Mouse (Mus musculus): ENCODE data around the gene Gm20671. TPM values are rescaled to one million over a fixed set of nuclear protein-coding genes. Genes with fewer than 3 reads are reported as not detected.
A peak's percentile ranks its signal among the peaks of the same experiment; 100 is the strongest.
"Not testable (repeated sequence)": the region's sequence is repeated elsewhere in the genome, so short reads cannot be mapped to it uniquely, and the experiment has no call there.

Gene Gm20671
- polyA plus RNA-seq, 1 experiment from 2014 or later: not detected

DNA sequence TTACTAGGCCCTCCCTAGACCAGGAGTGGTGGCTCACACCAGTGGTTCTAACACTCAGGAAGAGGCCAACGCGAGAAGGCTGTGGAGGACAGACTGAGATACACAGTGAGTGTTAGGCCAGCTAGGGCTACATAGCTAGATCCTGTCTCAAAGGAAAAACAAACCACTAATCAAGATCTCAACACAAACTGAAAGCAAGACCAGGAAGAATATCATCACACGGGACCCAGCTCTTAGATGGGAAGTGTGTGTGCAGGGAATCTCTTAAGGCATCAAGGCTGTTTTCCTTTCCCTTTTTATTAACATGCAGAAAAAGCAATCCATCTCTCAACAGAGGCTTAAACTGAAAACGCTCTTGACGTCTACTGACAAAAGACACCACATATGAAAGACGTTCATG, 25.1 kb upstream of the Gm20671 start:
- 82% methylated on average over 6 of the region's 6 CpGs for WGBS
- no peak for ATAC-seq (ENCODE audit: insufficient number of reproducible peaks, insufficient read depth, low FRiP score, low TSS enrichment, low read depth)

DNA sequence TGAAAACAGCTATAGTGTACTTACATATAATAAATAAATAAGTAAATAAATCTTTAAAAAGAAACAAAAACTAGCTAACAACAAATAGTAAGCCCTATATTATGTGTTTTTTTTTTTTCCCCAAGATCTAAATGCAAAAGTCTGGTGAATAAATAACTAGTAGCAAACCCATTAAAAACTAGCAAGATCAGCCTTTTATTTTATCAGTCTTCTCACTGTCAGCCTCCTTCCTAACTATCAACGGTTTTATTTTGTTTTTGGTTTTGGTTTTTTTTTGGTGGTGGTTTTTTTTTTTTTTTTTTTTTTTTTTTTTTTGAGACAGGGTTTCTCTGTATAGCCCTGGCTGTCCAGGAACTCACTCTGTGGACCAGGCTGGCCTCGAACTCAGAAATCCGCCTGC, 22.7 kb upstream of the Gm20671 start:
- H3K9me3 ChIP-seq; H3K27ac ChIP-seq; ATAC-seq (ENCODE audit: insufficient number of reproducible peaks, insufficient read depth, low FRiP score, low TSS enrichment, low read depth); H3K9ac ChIP-seq (replicated peaks); H3K4me2 ChIP-seq; H3K27me3 ChIP-seq; H3K4me3 ChIP-seq (replicated peaks): not testable (repeated sequence)
- Histone ChIP-seq H3K4me1 (replicated peaks) (peaks cover 16% of the 10 kb centered on the region), H3K36me3 (peaks cover 50% of the 10 kb centered on the region)
- 90% methylated on average over 3 of the region's 3 CpGs for WGBS

More for the DNA sequence above, 25.1 kb upstream of the Gm20671 start:
- H3K4me3 ChIP-seq (replicated peaks): no peak overlapping the region
- no peaks in the 10 kb centered on the region for H3K9me3 ChIP-seq
- 0 out of 2 replicates have a peak overlapping the region, but pooled peaks have one; percentile 18 for H3K9ac ChIP-seq (replicated peaks)
- H3K4me2 ChIP-seq: peak overlapping the region; percentile 74
- H3K27me3 ChIP-seq: no peaks in the 10 kb centered on the region
- H3K36me3 ChIP-seq: peaks cover 27% of the 10 kb centered on the region; the same call in 1 of the 2 replicates
- no peak overlapping the region for H3K27ac ChIP-seq
- H3K4me1 ChIP-seq (replicated peaks): peaks cover 16% of the 10 kb centered on the region

DNA sequence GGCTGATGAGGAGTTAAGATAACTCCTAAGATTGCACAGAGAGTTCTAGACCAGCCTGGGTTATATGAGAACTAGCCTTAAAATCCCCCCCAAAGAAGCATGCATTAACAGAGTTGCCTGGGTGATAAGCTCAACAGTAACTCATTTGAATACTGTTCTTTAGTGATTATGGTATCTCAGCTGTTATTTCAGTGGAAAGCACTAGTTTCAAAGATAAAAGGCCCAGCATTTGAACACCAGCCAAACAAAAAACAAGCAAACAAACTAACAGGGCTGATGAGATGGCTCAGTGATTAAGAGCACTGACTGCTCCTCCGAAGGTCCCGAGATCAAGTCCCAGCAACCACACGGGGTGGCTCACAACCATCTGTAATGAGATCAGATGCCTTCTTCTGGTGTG, 22.3 kb upstream of the Gm20671 start:
- no peak for ATAC-seq (ENCODE audit: insufficient number of reproducible peaks, insufficient read depth, low FRiP score, low TSS enrichment, low read depth)
- H3K4me1 ChIP-seq (replicated peaks): peaks cover 16% of the 10 kb centered on the region
- H3K9me3 ChIP-seq: no peaks in the 10 kb centered on the region
- H3K4me3 ChIP-seq (replicated peaks): no peak overlapping the region
- no peak overlapping the region for H3K27ac ChIP-seq
- H3K4me2 ChIP-seq: no peak overlapping the region
- peaks cover 53% of the 10 kb centered on the region for H3K36me3 ChIP-seq
- no peaks in the 10 kb centered on the region for H3K27me3 ChIP-seq
- H3K9ac ChIP-seq (replicated peaks): no peak overlapping the region; the same call in 1 of the 2 replicates
- 96% methylated on average over 3 of the region's 3 CpGs for WGBS

DNA sequence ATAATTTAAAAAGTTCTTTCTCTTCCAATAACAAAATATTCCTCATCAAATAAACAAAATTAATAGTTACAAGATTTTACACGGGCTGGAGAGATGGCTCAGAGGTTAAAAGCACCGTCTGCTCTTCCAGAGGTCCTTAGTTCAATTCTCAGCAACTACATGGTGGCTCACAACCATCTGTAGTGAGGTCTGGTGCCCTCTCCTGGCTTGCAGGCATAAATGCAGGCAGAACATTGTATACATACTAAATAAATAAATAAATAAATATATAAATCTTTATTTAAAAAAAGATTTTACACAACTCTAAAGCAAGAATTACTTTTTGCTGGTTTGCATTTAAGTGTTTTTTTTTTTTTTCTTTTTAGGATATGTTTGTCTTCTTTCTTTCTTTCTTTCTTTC, 13.1 kb upstream of the Gm20671 start:
- Histone ChIP-seq H3K27me3 (no peaks in the 10 kb centered on the region), H3K9ac (replicated peaks) (no peak overlapping the region), H3K4me1 (replicated peaks) (no peaks in the 10 kb centered on the region), H3K9me3 (no peaks in the 10 kb centered on the region), H3K4me2 (no peak overlapping the region), H3K36me3 (peaks cover 94% of the 10 kb centered on the region), H3K4me3 (replicated peaks) (no peak overlapping the region), H3K27ac (no peak overlapping the region)
- 96% methylated on average over 2 of the region's 2 CpGs for WGBS
- ATAC-seq (ENCODE audit: insufficient number of reproducible peaks, insufficient read depth, low FRiP score, low TSS enrichment, low read depth): no peak

DNA sequence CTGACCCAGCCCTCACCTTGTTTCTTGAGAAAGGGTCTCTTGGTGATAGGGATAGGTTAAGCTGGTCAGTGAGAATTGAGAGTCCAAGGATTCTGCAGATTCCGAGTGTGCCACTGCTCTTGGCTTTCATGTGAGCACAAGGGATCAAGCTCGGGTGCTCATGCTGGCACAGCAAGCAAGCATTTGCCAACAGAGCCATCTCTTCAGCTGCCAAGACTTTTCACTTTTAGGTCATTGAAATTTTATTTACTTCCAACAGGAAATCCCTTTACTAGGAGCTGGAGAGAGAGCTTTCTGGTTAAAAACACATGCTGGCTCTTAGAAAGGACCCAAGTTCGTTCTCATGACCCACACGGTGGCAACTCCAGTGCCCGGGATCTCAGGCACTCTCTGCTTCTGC, 10.1 kb upstream of the Gm20671 start:
- Histone ChIP-seq H3K27me3 (no peaks in the 10 kb centered on the region), H3K9me3 (no peaks in the 10 kb centered on the region), H3K4me1 (replicated peaks) (no peaks in the 10 kb centered on the region), H3K4me2 (no peak overlapping the region), H3K9ac (replicated peaks) (no peak overlapping the region), H3K36me3 (peaks cover 92% of the 10 kb centered on the region), H3K27ac (peak overlapping the region; percentile 5; the same call in 1 of the 2 replicates), H3K4me3 (replicated peaks) (no peak overlapping the region)
- WGBS: 85% methylated on average over 5 of the region's 5 CpGs
- no peak for ATAC-seq (ENCODE audit: insufficient number of reproducible peaks, insufficient read depth, low FRiP score, low TSS enrichment, low read depth)

DNA sequence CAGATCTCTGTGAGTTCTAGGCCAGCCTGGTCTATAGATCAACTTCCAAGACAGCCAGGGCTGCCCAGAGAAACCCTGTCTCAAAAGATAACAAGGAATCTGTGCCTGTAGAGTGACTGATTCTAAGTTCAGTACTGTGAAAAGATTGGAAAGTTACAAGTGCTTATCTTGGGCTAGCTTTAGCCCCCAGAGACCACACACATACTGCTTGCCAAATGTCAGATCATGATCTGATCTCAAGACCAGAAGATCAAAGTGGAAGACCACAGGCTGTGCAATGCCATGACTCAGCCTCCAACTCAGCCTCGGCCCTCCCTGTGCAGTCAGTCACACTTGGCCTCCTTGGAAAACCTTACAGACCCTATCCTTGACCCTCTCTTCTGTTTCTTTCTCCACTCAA, 7.6 kb upstream of the Gm20671 start:
- H3K9me3 ChIP-seq: no peaks in the 10 kb centered on the region
- H3K27ac ChIP-seq: no peak overlapping the region
- ATAC-seq (ENCODE audit: insufficient number of reproducible peaks, insufficient read depth, low FRiP score, low TSS enrichment, low read depth): no peak
- no peaks in the 10 kb centered on the region for H3K27me3 ChIP-seq
- peaks cover 91% of the 10 kb centered on the region for H3K36me3 ChIP-seq
- 79% methylated on average over 1 of the region's 1 CpGs for WGBS
- no peak overlapping the region for H3K4me3 ChIP-seq (replicated peaks)
- no peak overlapping the region for H3K9ac ChIP-seq (replicated peaks)
- H3K4me2 ChIP-seq: no peak overlapping the region
- no peaks in the 10 kb centered on the region for H3K4me1 ChIP-seq (replicated peaks)

DNA sequence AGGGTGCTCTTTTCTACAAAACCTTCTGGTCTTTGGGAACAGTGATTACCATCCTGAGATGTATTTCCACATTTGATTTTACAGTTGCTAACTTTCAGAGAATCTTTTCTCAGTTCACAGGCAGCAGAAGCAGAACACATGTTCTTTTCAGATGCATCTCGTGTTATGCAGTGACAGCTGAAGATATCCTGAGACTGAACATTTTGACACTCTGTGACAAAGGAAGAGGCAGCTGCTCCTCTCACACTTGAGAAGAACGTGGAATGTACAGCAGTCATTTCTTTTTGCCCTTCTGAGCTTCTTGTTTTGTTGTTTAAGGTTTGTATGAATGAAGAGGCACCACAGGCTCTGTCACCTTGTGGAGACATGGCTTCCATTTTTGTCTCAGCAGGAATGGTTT, 3.1 kb upstream of the Gm20671 start:
- no peak overlapping the region for H3K9ac ChIP-seq (replicated peaks)
- no peak overlapping the region for H3K4me3 ChIP-seq (replicated peaks)
- H3K4me1 ChIP-seq (replicated peaks): no peaks in the 10 kb centered on the region
- no peak overlapping the region for H3K27ac ChIP-seq
- H3K9me3 ChIP-seq: no peaks in the 10 kb centered on the region
- H3K4me2 ChIP-seq: no peak overlapping the region
- ATAC-seq (ENCODE audit: insufficient number of reproducible peaks, insufficient read depth, low FRiP score, low TSS enrichment, low read depth): no peak
- peaks cover 92% of the 10 kb centered on the region for H3K36me3 ChIP-seq
- no peaks in the 10 kb centered on the region for H3K27me3 ChIP-seq
- WGBS: 92% methylated on average over 2 of the region's 2 CpGs

DNA sequence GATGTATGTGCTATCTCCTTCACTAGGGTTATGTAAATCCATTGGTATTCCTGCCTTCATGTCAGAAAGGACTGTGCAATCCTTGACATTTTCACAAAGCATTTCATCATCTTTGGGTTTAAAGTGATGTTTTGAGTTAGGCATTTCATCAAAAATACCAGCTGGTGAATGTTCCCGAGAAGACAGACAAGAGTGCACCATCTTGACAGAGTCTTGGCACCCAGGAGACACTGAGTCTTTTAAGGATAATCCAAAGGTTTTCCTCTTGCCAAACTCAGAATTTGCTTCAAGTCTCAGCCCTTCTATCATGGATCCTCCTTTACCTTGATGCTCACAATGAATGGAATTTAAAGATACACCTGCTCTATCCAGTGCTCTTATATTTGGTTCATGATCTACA, 1.9 kb upstream of the Gm20671 start:
- not testable (repeated sequence) for ATAC-seq (ENCODE audit: insufficient number of reproducible peaks, insufficient read depth, low FRiP score, low TSS enrichment, low read depth); H3K4me3 ChIP-seq (replicated peaks); H3K27me3 ChIP-seq; H3K9ac ChIP-seq (replicated peaks); H3K4me2 ChIP-seq; H3K9me3 ChIP-seq; H3K27ac ChIP-seq; H3K4me1 ChIP-seq (replicated peaks)
- peaks cover 80% of the 10 kb centered on the region for H3K36me3 ChIP-seq
- WGBS: 86% methylated on average over 1 of the region's 1 CpGs

DNA sequence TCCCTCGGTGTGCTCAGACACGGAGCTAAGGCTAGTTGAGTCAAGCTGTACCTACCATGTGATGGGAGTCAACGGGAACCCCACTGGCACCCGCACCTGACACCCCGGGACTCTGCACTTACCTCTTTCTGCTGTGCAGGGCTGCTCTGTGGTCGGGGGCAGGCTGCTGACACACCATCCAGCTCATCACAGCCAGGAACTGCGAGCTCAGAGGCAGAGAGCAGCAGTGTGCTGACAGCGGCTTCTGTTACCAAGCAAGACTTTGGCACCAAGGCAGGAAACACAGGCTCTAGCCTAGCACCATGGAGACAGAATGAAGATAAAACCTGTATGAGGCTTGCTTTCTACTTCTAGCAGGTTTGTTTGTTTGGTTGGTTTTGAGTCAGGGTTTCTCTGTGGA, 6.4 kb downstream of the Gm20671 start:
- H3K36me3 ChIP-seq: peaks cover 78% of the 10 kb centered on the region
- no peaks in the 10 kb centered on the region for H3K4me1 ChIP-seq (replicated peaks)
- H3K9ac ChIP-seq (replicated peaks): no peak overlapping the region
- H3K9me3 ChIP-seq: no peaks in the 10 kb centered on the region
- H3K4me3 ChIP-seq (replicated peaks): no peak overlapping the region
- no peak for ATAC-seq (ENCODE audit: insufficient number of reproducible peaks, insufficient read depth, low FRiP score, low TSS enrichment, low read depth)
- 94% methylated on average over 8 of the region's 8 CpGs for WGBS
- no peak overlapping the region for H3K27ac ChIP-seq
- H3K27me3 ChIP-seq: no peaks in the 10 kb centered on the region
- H3K4me2 ChIP-seq: no peak overlapping the region

DNA sequence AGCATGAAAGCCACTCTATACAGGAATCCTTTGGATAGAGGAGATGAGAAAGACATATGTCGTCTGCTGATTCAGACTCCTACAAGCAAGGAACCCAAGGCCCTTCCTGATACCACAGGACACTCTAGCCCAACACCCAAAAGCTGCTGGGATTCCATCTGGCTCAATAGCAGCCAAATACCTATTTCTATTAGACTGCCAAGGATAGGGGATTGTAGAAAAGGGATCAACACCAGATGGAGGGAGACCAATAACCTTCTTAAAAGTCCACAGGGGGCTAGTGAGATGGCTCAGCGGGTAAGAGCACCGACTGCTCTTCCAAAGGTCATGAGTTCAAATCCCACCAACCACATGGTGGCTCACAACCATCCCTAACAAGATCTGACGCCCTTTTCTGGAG, 11.5 kb downstream of the Gm20671 start:
- no peak for ATAC-seq (ENCODE audit: insufficient number of reproducible peaks, insufficient read depth, low FRiP score, low TSS enrichment, low read depth)
- Histone ChIP-seq H3K9ac (replicated peaks) (no peak overlapping the region), H3K4me1 (replicated peaks) (no peaks in the 10 kb centered on the region), H3K36me3 (peaks cover 76% of the 10 kb centered on the region), H3K9me3 (no peaks in the 10 kb centered on the region), H3K27me3 (no peaks in the 10 kb centered on the region), H3K27ac (no peak overlapping the region), H3K4me3 (replicated peaks) (no peak overlapping the region), H3K4me2 (no peak overlapping the region)
- WGBS: 91% methylated on average over 4 of the region's 4 CpGs

DNA sequence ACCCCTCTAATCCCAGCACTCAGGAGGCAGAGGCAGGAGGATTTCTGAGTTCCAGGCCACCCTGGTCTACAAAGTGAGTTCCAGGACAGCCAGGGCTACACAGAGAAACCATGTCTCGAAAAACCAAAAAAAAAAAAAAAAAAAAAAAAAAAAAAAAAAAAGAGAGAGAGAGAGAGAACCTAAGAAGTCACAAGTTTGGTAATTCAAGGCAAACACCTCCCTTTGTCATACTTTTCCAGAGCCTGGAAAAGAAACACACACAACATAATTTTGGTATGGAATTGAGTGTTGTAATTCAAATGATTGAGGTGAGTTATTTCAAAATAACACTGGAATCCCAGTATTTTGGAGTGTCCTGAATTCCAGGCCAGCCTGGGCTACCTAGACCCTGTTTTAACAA, 40.5 kb downstream of the Gm20671 start:
- H3K4me3 ChIP-seq (replicated peaks); H3K9me3 ChIP-seq; H3K27ac ChIP-seq; H3K27me3 ChIP-seq; H3K9ac ChIP-seq (replicated peaks); H3K4me2 ChIP-seq; ATAC-seq (ENCODE audit: insufficient number of reproducible peaks, insufficient read depth, low FRiP score, low TSS enrichment, low read depth); H3K4me1 ChIP-seq (replicated peaks): not testable (repeated sequence)
- peaks cover 26% of the 10 kb centered on the region for H3K36me3 ChIP-seq
- WGBS: 85% methylated on average over 1 of the region's 1 CpGs

DNA sequence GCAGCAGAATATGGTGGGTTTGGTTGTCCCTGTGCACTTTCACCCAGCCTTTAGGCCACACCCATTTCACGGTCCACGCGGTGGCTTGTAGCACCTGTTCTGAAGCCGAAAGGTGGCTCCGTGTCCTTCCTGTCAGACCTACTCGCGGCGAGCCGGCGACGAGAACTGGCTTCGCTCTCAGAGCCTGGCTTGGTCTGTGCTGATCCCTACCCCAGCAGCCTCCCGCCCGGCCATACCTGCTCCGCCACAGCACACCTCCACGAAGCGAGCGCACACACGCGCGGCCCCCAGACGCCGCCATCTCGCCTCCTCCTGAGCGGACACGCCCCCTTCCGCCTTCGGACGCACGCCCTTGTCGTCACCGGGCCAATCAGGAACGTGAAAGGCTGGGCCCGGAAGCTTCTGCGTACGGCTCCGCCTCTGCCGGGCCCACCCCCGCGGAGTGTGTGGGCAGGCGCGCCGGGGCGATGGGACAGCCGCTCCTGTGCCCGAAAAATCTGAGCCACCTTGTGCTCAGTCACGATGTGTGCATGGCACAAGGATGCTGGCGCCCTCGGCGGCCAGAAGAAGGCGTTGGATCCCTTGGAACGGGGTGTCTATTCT, 41.5 kb downstream of the Gm20671 start, which contains the start of gene Pisd:
Gene Pisd, minus strand, starts transcription at position 334 of the 603 bp plus-strand sequence.
- Histone ChIP-seq H3K4me2 (peak within 1 kb of the TSS; percentile 73), H3K4me1 (replicated peaks) (peaks cover 4% of the 10 kb centered on the region; the same call in 1 of the 2 replicates), H3K27ac (peak within 1 kb of the TSS; percentile 31; the same call in 1 of the 2 replicates), H3K36me3 (peaks cover 21% of the 10 kb centered on the region), H3K9me3 (no peaks in the 10 kb centered on the region), H3K4me3 (replicated peaks) (peak within 1 kb of the TSS; percentile 77), H3K9ac (replicated peaks) (peak within 1 kb of the TSS; percentile 65), H3K27me3 (no peaks in the 10 kb centered on the region)
- ATAC-seq (ENCODE audit: insufficient number of reproducible peaks, insufficient read depth, low FRiP score, low TSS enrichment, low read depth): peak; percentile 99
- WGBS: under 1% methylated on average over 52 of the region's 52 CpGs
